Mouse (Mus musculus): ENCODE data around the gene Lipn. TPM values are rescaled to one million over a fixed set of nuclear protein-coding genes. Genes with fewer than 3 reads are reported as not detected.

The Lipn gene
- total RNA-seq, 2 experiments from 2014 or later, result not detected

Small RNAs within 50 kb of the gene (microRNA-seq; reads per million reads assigned to microRNA genes)
- 0 reads per million in 2 experiments for gene Gm23334

Other genes starting within 250 kb of the Lipn start
- not detected for gene Lipf, start 106.2 kb upstream of the Lipn start, total RNA-seq (2021)
- not detected for gene Lipk, start 59.1 kb upstream of the Lipn start, total RNA-seq (2021)
- gene Lipm, start 33.6 kb downstream of the Lipn start, total RNA-seq (2021), result under 1 TPM in 1 of 2 experiments, not detected in 1; 0.51 TPM
- gene Ankrd22, start 98.7 kb downstream of the Lipn start, total RNA-seq (2021), result not detected
- 10 to 100 TPM; 20.4 to 20.8 TPM for gene Stambpl1, start 124.9 kb downstream of the Lipn start, total RNA-seq (2021)
- 10 to 100 TPM; 13.7 to 16.7 TPM for gene Acta2, start 188.2 kb downstream of the Lipn start, total RNA-seq (2021)
- gene Fas, start 223.3 kb downstream of the Lipn start, total RNA-seq (2021), result 1 to 10 TPM; 1.6 to 3.5 TPM

Data from layer of hippocampus, postnatal 36 days (tissue).